Mouse (Mus musculus): ENCODE results near the gene Taf9b. TPM values are rescaled to one million over a fixed set of nuclear protein-coding genes. Genes with fewer than 3 reads are reported as not detected.

Taf9b gene
- polyA plus RNA-seq, 1 experiment from 2014 or later = 7.6 TPM

DNA sequence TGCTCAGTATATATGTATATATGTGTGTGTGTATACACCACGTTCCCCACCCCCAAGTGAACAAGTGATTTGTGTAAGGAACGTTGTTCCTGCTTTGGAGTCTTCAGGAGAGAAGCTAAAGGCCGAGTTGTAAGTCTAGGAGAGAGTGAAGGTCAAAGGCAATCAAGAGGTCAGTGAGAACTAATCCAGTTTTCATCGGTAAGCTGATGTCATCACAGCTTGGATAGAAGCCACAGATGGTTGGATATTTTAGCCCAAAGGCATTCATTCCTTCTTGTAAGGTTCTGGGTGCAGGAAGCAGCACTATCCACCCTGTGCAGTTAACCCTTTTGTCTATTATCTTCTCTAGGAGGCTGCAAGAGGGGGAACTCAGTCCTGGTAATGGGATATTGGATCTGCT, 30.9 kb downstream of the Taf9b start:
- Histone ChIP-seq H3K27me3 (replicated peaks; ENCODE audit: control insufficient read depth, insufficient read depth, low read length) (no peaks in the 10 kb centered on the region), H3K36me3 (ENCODE audit: control insufficient read depth, insufficient read depth) (no peaks in the 10 kb centered on the region), H3K4me2 (replicated peaks; ENCODE audit: low read depth) (no peak overlapping the region), H3K9me3 (ENCODE audit: control insufficient read depth) (no peaks in the 10 kb centered on the region), H3K4me1 (replicated peaks; ENCODE audit: control insufficient read depth, insufficient read depth, low read length) (peaks cover 7% of the 10 kb centered on the region; the same call in 1 of the 2 replicates), H3K9ac (ENCODE audit: low read depth, low read length) (no peak overlapping the region), H3K27ac (ENCODE audit: low read depth, low read length) (no peak overlapping the region), H3K4me3 (ENCODE audit: low read depth, low read length) (no peak overlapping the region)
- 25% methylated on average over 4 of the region's 4 CpGs for WGBS
- no peak for ATAC-seq
- TF ChIP-seq CTCF (IDR thresholded peaks at IDR 0.05; ENCODE audit: low read depth) = no peak

GRCm38 (mm10) chrX:106189356-106189755, 31.6 kb downstream of the Taf9b start:
- Histone ChIP-seq H3K27ac (ENCODE audit: low read depth, low read length) (no peak overlapping the region), H3K36me3 (ENCODE audit: control insufficient read depth, insufficient read depth) (no peaks in the 10 kb centered on the region), H3K9ac (ENCODE audit: low read depth, low read length) (no peak overlapping the region), H3K4me1 (replicated peaks; ENCODE audit: control insufficient read depth, insufficient read depth, low read length) (peaks cover 7% of the 10 kb centered on the region; the same call in 1 of the 2 replicates), H3K9me3 (ENCODE audit: control insufficient read depth) (no peaks in the 10 kb centered on the region), H3K4me2 (replicated peaks; ENCODE audit: low read depth) (peak overlapping the region; percentile 60), H3K27me3 (replicated peaks; ENCODE audit: control insufficient read depth, insufficient read depth, low read length) (no peaks in the 10 kb centered on the region), H3K4me3 (ENCODE audit: low read depth, low read length) (no peak overlapping the region)
- no peak for ATAC-seq
- TF ChIP-seq CTCF (IDR thresholded peaks at IDR 0.05; ENCODE audit: low read depth) = no peak
- WGBS = 48% methylated on average over 5 of the region's 5 CpGs

- Histone ChIP-seq H3K4me1 (replicated peaks; ENCODE audit: control insufficient read depth, insufficient read depth, low read length) (peaks cover 7% of the 10 kb centered on the region; the same call in 1 of the 2 replicates), H3K9me3 (ENCODE audit: control insufficient read depth) (no peaks in the 10 kb centered on the region), H3K27me3 (replicated peaks; ENCODE audit: control insufficient read depth, insufficient read depth, low read length) (no peaks in the 10 kb centered on the region), H3K9ac (ENCODE audit: low read depth, low read length) (peak overlapping the region; percentile 48; the same call in 1 of the 2 replicates), H3K4me2 (replicated peaks; ENCODE audit: low read depth) (peak overlapping the region; percentile 60), H3K4me3 (ENCODE audit: low read depth, low read length) (peak overlapping the region; percentile 50), H3K27ac (ENCODE audit: low read depth, low read length) (peak overlapping the region; percentile 66; the same call in 1 of the 2 replicates), H3K36me3 (ENCODE audit: control insufficient read depth, insufficient read depth) (no peaks in the 10 kb centered on the region)
- 26% methylated on average over 12 of the region's 12 CpGs for WGBS
- ATAC-seq = peak; percentile 70
- no peak for TF ChIP-seq CTCF (IDR thresholded peaks at IDR 0.05; ENCODE audit: low read depth)
Observed at GRCm38 (mm10) chrX:106187737-106188136, 33.2 kb downstream of the Taf9b start.

GRCm38 (mm10) chrX:106186713-106187649, 34.0 kb downstream of the Taf9b start, which contains the start of gene Pgk1:
Pgk1 (plus strand) TSS chrX:106187100.
- peak within 1 kb of the TSS; percentile 48 for H3K9ac ChIP-seq (ENCODE audit: low read depth, low read length)
- TF ChIP-seq CTCF (IDR thresholded peaks at IDR 0.05; ENCODE audit: low read depth) = peak; percentile 42
- 13% methylated on average over 54 of the region's 55 CpGs for WGBS
- peak within 1 kb of the TSS; percentile 50 for H3K4me3 ChIP-seq (ENCODE audit: low read depth, low read length)
- no peaks in the 10 kb centered on the region for H3K27me3 ChIP-seq (replicated peaks; ENCODE audit: control insufficient read depth, insufficient read depth, low read length)
- H3K9me3 ChIP-seq (ENCODE audit: control insufficient read depth) = no peaks in the 10 kb centered on the region
- H3K4me2 ChIP-seq (replicated peaks; ENCODE audit: low read depth) = peak within 1 kb of the TSS; percentile 60
- peak within 1 kb of the TSS; percentile 66 for H3K27ac ChIP-seq (ENCODE audit: low read depth, low read length)
- no peaks in the 10 kb centered on the region for H3K36me3 ChIP-seq (ENCODE audit: control insufficient read depth, insufficient read depth)
- ATAC-seq = peak; percentile 97
- H3K4me1 ChIP-seq (replicated peaks; ENCODE audit: control insufficient read depth, insufficient read depth, low read length) = peaks cover 7% of the 10 kb centered on the region; the same call in 1 of the 2 replicates

DNA sequence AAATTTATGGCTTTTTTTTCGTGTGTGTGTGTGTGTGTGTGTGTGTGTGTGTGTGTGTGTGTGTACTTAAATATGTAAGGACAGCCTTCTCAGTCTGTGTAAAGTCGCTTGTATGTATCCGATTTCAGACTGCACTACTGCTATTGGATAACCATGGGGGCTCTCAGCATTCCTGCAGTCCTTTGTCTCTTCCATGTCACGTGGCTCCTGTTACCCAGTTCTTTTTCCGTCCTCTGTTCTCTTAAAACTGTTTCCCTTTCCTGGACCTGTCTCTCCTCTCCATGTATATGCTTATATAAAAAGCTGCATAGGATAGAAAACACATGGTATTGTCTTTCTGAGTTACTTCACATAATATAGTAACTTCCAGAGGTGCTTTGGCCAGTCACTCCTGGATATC, 35.3 kb downstream of the Taf9b start:
- Histone ChIP-seq H3K4me2 (replicated peaks; ENCODE audit: low read depth) (no peak overlapping the region), H3K27ac (ENCODE audit: low read depth, low read length) (0 out of 2 replicates have a peak overlapping the region, but pooled peaks have one; percentile 15), H3K27me3 (replicated peaks; ENCODE audit: control insufficient read depth, insufficient read depth, low read length) (no peaks in the 10 kb centered on the region), H3K36me3 (ENCODE audit: control insufficient read depth, insufficient read depth) (no peaks in the 10 kb centered on the region), H3K9ac (ENCODE audit: low read depth, low read length) (no peak overlapping the region), H3K9me3 (ENCODE audit: control insufficient read depth) (no peaks in the 10 kb centered on the region), H3K4me3 (ENCODE audit: low read depth, low read length) (no peak overlapping the region), H3K4me1 (replicated peaks; ENCODE audit: control insufficient read depth, insufficient read depth, low read length) (peaks cover 7% of the 10 kb centered on the region; the same call in 1 of the 2 replicates)
- ATAC-seq = no peak
- 24% methylated on average over 5 of the region's 5 CpGs for WGBS
- TF ChIP-seq CTCF (IDR thresholded peaks at IDR 0.05; ENCODE audit: low read depth) = no peak

DNA sequence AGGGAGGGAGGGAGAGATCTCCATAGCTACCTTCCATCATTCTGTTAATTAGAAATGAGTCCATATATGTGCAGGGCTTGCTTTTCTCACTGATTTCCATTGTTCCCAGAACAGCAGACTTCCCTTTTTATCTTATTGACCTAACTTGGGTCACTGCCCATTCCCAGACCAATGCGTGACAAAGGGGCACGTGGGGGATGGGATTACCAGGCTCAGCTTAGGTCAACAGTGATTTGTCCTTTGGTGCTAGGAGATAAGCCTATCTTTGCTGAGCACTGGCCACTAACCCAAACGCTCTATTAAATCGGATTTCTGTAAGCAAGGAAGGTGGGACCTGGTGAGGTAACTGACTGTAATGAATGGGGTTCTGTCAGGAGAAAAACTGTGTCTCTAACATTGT, 36.7 kb downstream of the Taf9b start:
- H3K9me3 ChIP-seq (ENCODE audit: control insufficient read depth) = no peaks in the 10 kb centered on the region
- no peaks in the 10 kb centered on the region for H3K27me3 ChIP-seq (replicated peaks; ENCODE audit: control insufficient read depth, insufficient read depth, low read length)
- 47% methylated on average over 4 of the region's 4 CpGs for WGBS
- H3K4me1 ChIP-seq (replicated peaks; ENCODE audit: control insufficient read depth, insufficient read depth, low read length) = peaks cover 7% of the 10 kb centered on the region; the same call in 1 of the 2 replicates
- H3K4me2 ChIP-seq (replicated peaks; ENCODE audit: low read depth) = no peak overlapping the region
- H3K9ac ChIP-seq (ENCODE audit: low read depth, low read length) = no peak overlapping the region
- no peaks in the 10 kb centered on the region for H3K36me3 ChIP-seq (ENCODE audit: control insufficient read depth, insufficient read depth)
- H3K27ac ChIP-seq (ENCODE audit: low read depth, low read length) = no peak overlapping the region
- ATAC-seq = no peak
- no peak for TF ChIP-seq CTCF (IDR thresholded peaks at IDR 0.05; ENCODE audit: low read depth)
- H3K4me3 ChIP-seq (ENCODE audit: low read depth, low read length) = no peak overlapping the region
